Mouse (Mus musculus) kidney, embryonic 16.5 days (tissue): ENCODE results near the gene Zmym4. TPM values are rescaled to one million over a fixed set of nuclear protein-coding genes. Genes with fewer than 3 reads are reported as not detected.
"Not testable (repeated sequence)": the region's sequence is repeated elsewhere in the genome, so short reads cannot be mapped to it uniquely, and the experiment has no call there.

Source experiments
- ATAC-seq: fragments of 200-750 bp; cut with Nextera tagmentation; 2 replicates; pipeline ENCODE4 v1.8.0; 2017; ENCODE audit warnings: moderate TSS enrichment; ENCODE audit not compliant: low FRiP score, low TSS enrichment
- H3K27ac ChIP-seq: fragments of 300-500 bp; sonication (generic); 2 replicates; pipeline ENCODE4 v1.5.1; 2014; ENCODE audit warnings: low read length
- H3K27me3 ChIP-seq: fragments of 300-500 bp; sonication (generic); 2 replicates; pipeline ENCODE4 v1.6.1; 2014; ENCODE audit warnings: low read length, control low read depth, mixed read lengths; ENCODE audit not compliant: insufficient read depth
- H3K36me3 ChIP-seq: fragments of 300-500 bp; sonication (generic); 2 replicates; pipeline ENCODE4 v1.6.1; 2014; ENCODE audit warnings: low read length, control low read depth, mixed read lengths; ENCODE audit not compliant: insufficient read depth
- H3K4me1 ChIP-seq: fragments of 300-500 bp; sonication (generic); 2 replicates; pipeline ENCODE4 v1.6.1; 2014; ENCODE audit warnings: low read length, control low read depth, mixed read lengths; ENCODE audit not compliant: insufficient read depth
- H3K4me2 ChIP-seq: fragments of 300-500 bp; sonication (generic); replicated peaks from 2 replicates; pipeline ENCODE4 v1.6.1; 2014; ENCODE audit warnings: low read depth, low read length
- H3K4me3 ChIP-seq: fragments of 300-500 bp; sonication (generic); 2 replicates; pipeline ENCODE4 v1.5.1; 2014; ENCODE audit warnings: mild to moderate bottlenecking, low read length
- H3K9ac ChIP-seq: fragments of 300-500 bp; sonication (generic); replicated peaks from 2 replicates; pipeline ENCODE4 v1.6.1; 2014; ENCODE audit warnings: low read length
- H3K9me3 ChIP-seq: fragments of 300-500 bp; sonication (generic); 2 replicates; pipeline ENCODE4 v1.6.1; 2016; ENCODE audit warnings: low read length, control low read depth
- WGBS: fragments of 180-500 bp; shearing (Covaris S2); extraction: QIAGEN DNeasy Blood & Tissue Kit; methylation state at CpG from one replicate; pipeline ENCODE4 v1.1.7; 2014; 5-methylcytosine and 5-hydroxymethylcytosine counted together
- polyA plus RNA-seq: library from polyadenylated mRNA; unstranded; fragments of >200 nt; fragmentation: Nextera tagmentation; extraction: Ambion mirVana; gene quantifications from 2 replicates; pipeline ENCODE4 v1.2.1, GENCODE M21; 2015

Gene Zmym4
- polyA plus RNA-seq: 14.4 and 22.5 TPM in 2 replicates

DNA sequence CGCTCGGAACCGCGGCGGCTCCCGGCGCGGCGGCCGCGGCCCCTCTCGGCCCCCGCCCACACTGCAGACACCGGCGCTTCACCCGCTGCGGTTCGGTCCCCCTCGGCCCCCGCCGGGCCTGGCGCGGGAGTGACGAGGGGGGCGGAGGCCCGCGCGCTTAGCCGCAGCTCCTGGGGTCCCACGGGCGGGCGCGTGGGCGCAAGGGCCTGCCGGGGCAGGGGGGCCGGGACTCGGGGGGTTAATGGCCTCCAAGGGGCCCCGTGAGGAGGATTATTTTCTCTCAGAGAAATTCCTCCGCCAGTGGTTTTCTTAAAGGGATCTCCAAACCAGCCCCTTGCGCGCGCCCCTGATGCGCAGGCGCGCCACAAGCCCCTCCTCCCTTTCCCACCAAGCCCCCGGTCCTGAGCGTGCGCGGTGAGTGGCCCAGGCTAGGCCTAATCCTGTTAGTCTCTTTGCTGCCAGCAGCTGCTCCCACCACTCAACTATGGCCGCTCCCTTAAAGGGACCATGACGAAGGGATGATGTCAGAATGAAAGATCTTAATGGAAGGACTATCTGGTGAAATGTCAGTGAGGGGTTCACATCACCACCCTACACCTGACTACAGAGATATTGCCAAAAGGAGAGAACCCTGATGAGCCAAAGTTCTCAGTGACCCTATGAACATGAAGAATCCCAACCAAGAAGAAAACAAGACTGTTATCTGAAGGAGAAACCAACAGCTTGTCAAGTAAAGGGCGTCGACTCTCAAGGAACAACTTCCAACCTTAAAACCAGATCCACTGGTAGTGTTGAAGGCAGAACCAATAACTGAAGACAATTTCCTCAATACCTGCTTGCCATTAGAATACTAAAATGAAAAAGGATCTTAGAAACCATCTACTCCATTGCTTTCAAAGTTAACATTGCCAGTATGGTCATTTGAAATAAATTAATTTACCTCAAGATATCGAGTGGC lies at the start of gene Zmym4:
Zmym4 (minus strand) TSS at position 272 of the 958 bp plus-strand sequence.
- Histone ChIP-seq H3K27ac (peak within 1 kb of the TSS; percentile 97), H3K27me3 (no peaks in the 10 kb centered on the region), H3K4me2 (peak within 1 kb of the TSS; percentile 71), H3K9ac (peak within 1 kb of the TSS; percentile 100), H3K9me3 (no peaks in the 10 kb centered on the region), H3K4me3 (peak within 1 kb of the TSS; percentile 95), H3K4me1 (peaks cover 5% of the 10 kb centered on the region), H3K36me3 (no peaks in the 10 kb centered on the region)
- 7% methylated on average over 48 of the region's 54 CpGs for WGBS
- peak; percentile 98 for ATAC-seq

DNA sequence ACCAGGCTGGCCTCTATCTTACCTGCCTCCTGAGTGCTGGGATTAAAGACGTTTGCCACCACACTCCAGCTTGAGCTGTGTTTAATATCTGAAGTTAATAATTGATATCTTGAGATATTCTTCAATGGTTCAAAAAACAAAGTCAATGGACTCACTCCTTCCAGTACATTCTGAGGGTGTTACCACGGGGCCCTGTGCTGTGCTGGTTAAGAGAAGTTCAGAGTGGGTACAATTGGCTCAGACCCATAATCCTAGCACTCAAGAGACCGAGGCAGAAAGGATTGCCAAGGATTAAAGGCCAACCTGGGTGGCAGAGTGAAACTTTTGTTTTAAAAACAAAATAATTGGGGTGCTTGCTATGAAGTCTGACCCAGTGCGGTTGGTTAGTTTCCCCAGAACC lies 48.4 kb upstream of the Zmym4 start:
- no peak for ATAC-seq
- no peaks in the 10 kb centered on the region for H3K36me3 ChIP-seq
- WGBS: 77% methylated on average over 4 of the region's 4 CpGs
- H3K4me3 ChIP-seq: no peak overlapping the region
- no peak overlapping the region for H3K9ac ChIP-seq
- H3K4me2 ChIP-seq: no peak overlapping the region
- H3K9me3 ChIP-seq: no peaks in the 10 kb centered on the region
- 0 out of 2 replicates have a peak, but pooled peaks cover 2% of the 10 kb centered on the region for H3K4me1 ChIP-seq
- H3K27ac ChIP-seq: no peak overlapping the region
- H3K27me3 ChIP-seq: no peaks in the 10 kb centered on the region

DNA sequence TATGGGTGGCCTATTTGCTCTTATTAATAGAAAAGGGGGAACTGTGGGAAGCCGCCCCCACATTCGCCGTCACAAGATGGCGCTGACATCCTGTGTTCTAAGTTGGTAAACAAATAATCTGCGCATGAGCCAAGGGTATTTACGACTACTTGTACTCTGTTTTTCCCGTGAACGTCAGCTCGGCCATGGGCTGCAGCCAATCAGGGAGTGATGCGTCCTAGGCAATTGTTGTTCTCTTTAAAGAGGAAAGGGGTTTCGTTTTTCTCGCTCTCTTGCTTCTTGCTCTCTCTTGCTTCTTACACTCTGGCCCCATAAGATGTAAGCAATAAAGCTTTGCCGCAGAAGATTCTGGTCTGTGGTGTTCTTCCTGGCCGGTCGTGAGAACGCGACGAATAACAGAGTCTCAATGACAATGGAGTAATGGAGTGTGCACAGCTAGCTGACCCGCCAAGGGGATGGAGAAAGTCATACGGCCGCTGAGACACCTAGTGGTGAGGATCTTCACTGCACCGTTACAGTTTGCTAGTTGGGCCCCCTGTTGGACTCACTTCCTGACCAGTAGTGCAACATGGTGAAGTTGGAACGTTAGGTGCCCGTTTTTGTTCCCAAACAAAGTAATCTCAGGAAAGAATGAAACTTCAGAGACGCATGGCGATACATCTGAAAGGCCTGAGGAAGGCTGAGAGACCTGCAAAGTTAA lies 47.5 kb upstream of the Zmym4 start:
- H3K9me3 ChIP-seq: not testable (repeated sequence)

DNA sequence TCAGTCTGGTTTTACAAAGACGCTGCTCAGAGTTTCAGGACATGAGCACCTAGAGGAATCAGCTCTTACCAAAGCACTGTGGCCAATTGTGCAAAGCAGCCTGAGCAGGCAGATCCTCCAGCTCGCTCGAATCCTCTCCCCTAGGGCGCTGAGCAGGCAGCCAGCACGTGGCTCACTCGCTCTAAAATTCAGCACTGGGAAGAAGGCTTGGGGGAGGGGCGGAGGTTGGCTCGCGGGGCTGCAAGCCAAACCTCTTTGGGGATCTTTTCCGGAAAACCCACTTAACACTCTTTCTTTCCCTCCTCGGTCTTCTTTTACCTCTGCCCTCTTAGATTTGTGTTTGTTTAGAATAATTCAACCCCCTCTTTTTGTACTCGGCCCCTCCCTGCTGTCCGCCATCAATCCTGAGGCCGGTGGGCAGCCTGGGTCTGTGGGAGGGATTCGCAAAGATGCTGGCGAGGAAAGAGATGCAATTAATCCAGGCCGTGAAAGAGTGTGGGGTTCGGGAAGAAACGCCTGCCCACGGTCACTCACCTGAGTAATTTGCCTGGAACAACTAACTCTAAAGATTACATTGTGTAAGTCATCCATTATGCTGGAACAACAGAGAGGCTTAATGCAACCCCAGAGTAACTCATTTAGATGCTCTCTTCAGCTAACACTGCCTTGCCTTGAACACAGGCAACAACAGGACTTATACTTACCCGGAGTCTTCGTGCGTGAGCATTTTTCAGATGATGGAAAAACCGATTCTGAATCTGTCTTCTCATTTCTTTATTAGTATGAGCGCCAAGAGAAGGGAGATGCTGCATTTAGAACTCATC lies 37.4 kb upstream of the Zmym4 start:
- H3K4me3 ChIP-seq: peak overlapping the region; percentile 50
- 16% methylated on average over 25 of the region's 25 CpGs for WGBS
- H3K9ac ChIP-seq: peak overlapping the region; percentile 68
- no peak overlapping the region for H3K27ac ChIP-seq
- H3K36me3 ChIP-seq: no peaks in the 10 kb centered on the region
- H3K9me3 ChIP-seq: no peaks in the 10 kb centered on the region
- peak overlapping the region; percentile 71 for H3K4me2 ChIP-seq
- ATAC-seq: peak; percentile 61
- no peaks in the 10 kb centered on the region for H3K27me3 ChIP-seq
- H3K4me1 ChIP-seq: peaks cover 11% of the 10 kb centered on the region; the same call in 1 of the 2 replicates

More for the DNA sequence above, 47.5 kb upstream of the Zmym4 start:
- Histone ChIP-seq H3K4me3 (peak overlapping the region; percentile 40), H3K9ac (peak overlapping the region; percentile 37; the same call in 1 of the 2 replicates), H3K27ac (peak overlapping the region; percentile 69; the same call in 1 of the 2 replicates), H3K4me2 (peak overlapping the region; percentile 38)
- H3K27me3 ChIP-seq, H3K36me3 ChIP-seq, H3K4me1 ChIP-seq: not testable (repeated sequence)
- 14% methylated on average over 14 of the region's 26 CpGs for WGBS
- peak; percentile 96 for ATAC-seq

DNA sequence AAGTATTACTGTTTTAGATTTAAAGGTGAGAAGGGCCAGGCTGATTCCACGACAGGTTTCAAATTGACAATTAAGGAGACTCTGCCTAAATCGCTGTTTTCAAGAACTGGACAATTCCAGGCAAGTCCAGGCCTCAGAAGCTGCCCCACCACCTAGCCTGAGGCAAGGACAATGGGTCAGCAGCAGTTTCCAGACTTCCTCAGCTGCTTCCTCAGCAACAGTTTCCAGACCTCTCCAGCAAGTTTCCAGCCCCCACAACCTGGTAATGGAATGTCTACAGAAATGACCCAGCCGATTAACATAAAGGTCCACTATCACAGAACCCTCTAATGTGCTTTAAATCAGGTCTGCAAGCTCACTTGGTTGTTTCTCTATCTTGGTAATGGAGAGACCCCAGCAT lies 36.4 kb upstream of the Zmym4 start:
- H3K4me1 ChIP-seq: peaks cover 11% of the 10 kb centered on the region; the same call in 1 of the 2 replicates

DNA sequence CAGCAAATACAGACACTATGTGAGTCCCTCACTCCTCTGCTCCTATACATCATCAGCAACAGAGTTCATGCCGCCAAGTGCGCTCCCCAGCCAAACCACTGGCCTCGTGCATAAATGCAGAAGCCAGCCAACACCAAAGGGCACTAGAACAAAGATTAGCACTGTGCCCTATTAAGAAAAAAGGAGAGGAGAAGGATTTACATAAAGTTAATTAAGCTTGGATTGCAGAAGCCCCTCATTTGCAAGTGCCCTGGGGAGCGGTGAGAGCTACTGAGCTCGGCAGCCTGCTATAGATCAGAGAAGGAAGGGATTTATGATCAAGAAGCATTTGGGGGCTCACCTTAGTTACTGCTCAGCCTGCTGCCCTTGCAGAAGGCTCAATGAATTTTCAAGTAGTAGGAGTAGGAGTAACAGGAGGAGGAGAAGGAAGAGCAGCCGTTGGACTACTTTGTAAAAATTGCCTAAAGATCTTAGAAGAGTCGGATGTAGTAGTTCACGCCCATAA lies 32.7 kb upstream of the Zmym4 start:
- no peak for ATAC-seq
- WGBS: 29% methylated on average over 8 of the region's 8 CpGs
- Histone ChIP-seq H3K27ac (no peak overlapping the region), H3K4me2 (no peak overlapping the region), H3K36me3 (no peaks in the 10 kb centered on the region), H3K9me3 (no peaks in the 10 kb centered on the region), H3K9ac (no peak overlapping the region), H3K4me1 (peaks cover 11% of the 10 kb centered on the region; the same call in 1 of the 2 replicates), H3K27me3 (no peaks in the 10 kb centered on the region), H3K4me3 (no peak overlapping the region)

More for the DNA sequence above, 36.4 kb upstream of the Zmym4 start:
- H3K27ac ChIP-seq: no peak overlapping the region
- no peaks in the 10 kb centered on the region for H3K36me3 ChIP-seq
- ATAC-seq: no peak
- no peak overlapping the region for H3K4me3 ChIP-seq
- H3K27me3 ChIP-seq: no peaks in the 10 kb centered on the region
- H3K4me2 ChIP-seq: no peak overlapping the region
- 87% methylated on average over 3 of the region's 3 CpGs for WGBS
- H3K9me3 ChIP-seq: no peaks in the 10 kb centered on the region
- H3K9ac ChIP-seq: no peak overlapping the region

DNA sequence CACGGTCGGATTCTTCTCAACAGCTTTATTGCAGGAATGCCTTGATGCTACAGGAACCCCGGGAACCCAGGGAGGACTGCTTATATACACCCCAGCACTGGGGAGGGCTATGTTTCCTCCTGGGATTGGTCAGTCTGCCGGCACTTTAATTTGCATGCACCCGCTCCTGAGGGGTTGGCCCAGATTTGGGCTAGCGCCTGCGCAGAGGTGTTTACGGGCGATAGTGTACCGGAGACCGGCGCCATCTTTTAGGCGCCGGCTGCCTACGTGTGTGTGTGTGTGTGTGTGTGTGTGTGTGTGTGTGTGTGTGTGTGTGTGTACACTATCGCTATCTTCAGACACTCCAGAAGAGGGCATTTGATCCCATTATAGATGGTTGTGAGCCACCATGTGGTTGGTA lies 31.4 kb upstream of the Zmym4 start:
- H3K4me2 ChIP-seq, ATAC-seq, H3K27ac ChIP-seq, H3K9ac ChIP-seq, H3K4me3 ChIP-seq, H3K36me3 ChIP-seq, H3K9me3 ChIP-seq, H3K27me3 ChIP-seq, H3K4me1 ChIP-seq: not testable (repeated sequence)
- WGBS: 95% methylated on average over 16 of the region's 16 CpGs

DNA sequence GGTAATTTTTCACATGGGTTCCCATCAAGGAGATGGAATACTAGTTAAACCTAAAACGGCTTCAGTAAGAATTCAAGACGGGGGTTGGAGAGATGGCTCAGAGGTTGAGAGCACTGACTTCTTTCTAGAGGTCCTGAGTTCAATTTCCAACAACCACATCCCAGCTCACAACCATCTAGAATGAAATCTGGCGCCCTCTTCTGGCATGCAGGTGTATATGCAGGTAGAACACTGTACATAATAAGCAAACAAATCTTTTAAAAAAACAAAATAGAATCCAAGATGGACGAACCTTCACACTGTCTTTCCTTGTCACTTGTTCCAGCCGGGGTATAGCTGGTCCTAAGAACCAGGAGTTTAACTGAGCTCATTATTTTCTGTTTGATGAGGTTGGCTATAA lies 24.4 kb upstream of the Zmym4 start:
- Histone ChIP-seq H3K27me3 (no peaks in the 10 kb centered on the region), H3K36me3 (no peaks in the 10 kb centered on the region), H3K4me2 (no peak overlapping the region), H3K9ac (no peak overlapping the region), H3K4me3 (no peak overlapping the region), H3K4me1 (no peaks in the 10 kb centered on the region), H3K27ac (no peak overlapping the region), H3K9me3 (no peaks in the 10 kb centered on the region)
- WGBS: 66% methylated on average over 5 of the region's 5 CpGs
- no peak for ATAC-seq

DNA sequence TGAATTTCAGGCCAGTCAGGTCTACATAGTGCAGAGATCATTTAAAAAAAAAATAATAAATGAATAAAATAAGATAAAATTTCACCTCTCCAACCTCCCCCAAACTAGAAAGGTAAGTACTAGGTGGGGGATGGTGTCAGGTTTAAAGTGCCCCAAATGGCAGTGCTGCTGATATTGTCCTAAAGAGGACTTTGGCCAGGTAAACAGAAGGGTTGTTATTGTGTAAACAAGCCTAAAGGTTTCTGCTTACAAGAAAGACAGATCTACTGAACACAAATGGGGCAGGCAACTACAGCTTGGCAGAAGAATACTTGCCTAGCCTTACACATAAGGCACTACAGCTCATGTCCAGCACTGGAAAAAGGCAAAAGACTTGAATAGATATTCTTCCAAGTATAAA lies 22.6 kb upstream of the Zmym4 start:
- Histone ChIP-seq H3K4me2 (no peak overlapping the region), H3K27me3 (no peaks in the 10 kb centered on the region), H3K9ac (no peak overlapping the region), H3K36me3 (no peaks in the 10 kb centered on the region), H3K4me1 (no peaks in the 10 kb centered on the region), H3K27ac (no peak overlapping the region), H3K4me3 (no peak overlapping the region), H3K9me3 (no peaks in the 10 kb centered on the region)
- ATAC-seq: no peak
